ENCODE assay signal across 28 mouse cellular contexts in genomic region chr6:128535250-128535649, GRCm38 (mm10). TPM values are rescaled to one million over a fixed set of nuclear protein-coding genes. Genes with fewer than 3 reads are reported as not detected.
DNase-seq lines count a peak whose midpoint lies in the region; ATAC-seq and TF ChIP-seq lines count a peak whose summit lies in the region.
"Had no signal": no experiment of that assay in that cellular context is flagged by ENCODE, and none has a peak within 500 bp of the region (broad histone marks: within the 10 kb centered on the region; RNA-seq: fewer than 3 reads in every experiment).

No protein-coding gene starts in this region.

- H3K36me3 ChIP-seq in kidney, embryonic 14.5 days (ENCODE audit: control insufficient read depth, insufficient read depth, low read length): no peaks in the 10 kb centered on the region
- no peaks in the 10 kb centered on the region for H3K36me3 ChIP-seq in liver, embryonic 16.5 days (ENCODE audit: control insufficient read depth, insufficient read depth)
- no peaks in the 10 kb centered on the region for H3K36me3 ChIP-seq in liver, embryonic 11.5 days (ENCODE audit: control insufficient read depth, insufficient read depth, low read length)
- H3K36me3 ChIP-seq in liver, postnatal 0 days (replicated peaks; ENCODE audit: insufficient read depth, low read length): no peaks in the 10 kb centered on the region
- H3K36me3 ChIP-seq: embryonic facial prominence, embryonic 12.5 days; embryonic facial prominence, embryonic 15.5 days; G1E; hindbrain, embryonic 12.5 days; hindbrain, embryonic 15.5 days had no signal

- 93% methylated on average over 2 of the region's 2 CpGs for WGBS in kidney, embryonic 14.5 days
- 67% methylated on average over 2 of the region's 2 CpGs for WGBS in liver, embryonic 16.5 days (ENCODE audit: insufficient replicate concordance)
- 93% methylated on average over 2 of the region's 2 CpGs for WGBS in liver, embryonic 11.5 days
- 69% methylated on average over 2 of the region's 2 CpGs for WGBS in liver, postnatal 0 days (ENCODE audit: insufficient replicate concordance)

- no peak overlapping the region for H3K9ac ChIP-seq in kidney, embryonic 14.5 days (ENCODE audit: low read depth, low read length)
- no peak overlapping the region for H3K9ac ChIP-seq in liver, embryonic 16.5 days (ENCODE audit: low read depth, low read length)
- no peak overlapping the region for H3K9ac ChIP-seq in liver, embryonic 11.5 days (ENCODE audit: low read depth, low read length)
- no peak overlapping the region for H3K9ac ChIP-seq in liver, postnatal 0 days (replicated peaks)
- H3K9ac ChIP-seq: embryonic facial prominence, embryonic 12.5 days; embryonic facial prominence, embryonic 15.5 days; forebrain, postnatal 0 days; hindbrain, embryonic 12.5 days; hindbrain, embryonic 15.5 days had no signal

- no peak for TF ChIP-seq CTCF in liver, postnatal 0 days (IDR thresholded peaks at IDR 0.05; ENCODE audit: low read depth)

- no peaks in the 10 kb centered on the region for H3K27me3 ChIP-seq in kidney, embryonic 14.5 days (ENCODE audit: control insufficient read depth, insufficient read depth, low read length)
- H3K27me3 ChIP-seq in liver, embryonic 16.5 days (ENCODE audit: control insufficient read depth, insufficient read depth, low read depth, low read length): no peaks in the 10 kb centered on the region
- no peaks in the 10 kb centered on the region for H3K27me3 ChIP-seq in liver, embryonic 11.5 days (replicated peaks; ENCODE audit: control insufficient read depth, insufficient read depth, low read length)
- no peaks in the 10 kb centered on the region for H3K27me3 ChIP-seq in liver, postnatal 0 days (ENCODE audit: insufficient read depth, low read length)
- H3K27me3 ChIP-seq: CH12.LX; embryonic facial prominence, embryonic 12.5 days; embryonic facial prominence, embryonic 15.5 days; hindbrain, embryonic 12.5 days; hindbrain, embryonic 15.5 days had no signal

- ATAC-seq in kidney, embryonic 14.5 days (ENCODE audit: low FRiP score, low TSS enrichment): no peak
- 0 out of 2 replicates have a peak, but pooled peaks have one; percentile 25 for ATAC-seq in liver, embryonic 16.5 days (ENCODE audit: low read depth)
- no peak for ATAC-seq in liver, embryonic 11.5 days (replicated peaks; ENCODE audit: low FRiP score)
- no peak for ATAC-seq in liver, postnatal 0 days
- ATAC-seq: forebrain, embryonic 14.5 days; forebrain, postnatal 0 days; Patski had no signal

- no peak overlapping the region for H3K4me2 ChIP-seq in kidney, embryonic 14.5 days (replicated peaks; ENCODE audit: low read depth, low read length)
- H3K4me2 ChIP-seq in liver, embryonic 16.5 days (ENCODE audit: low read depth, low read length): no peak overlapping the region
- H3K4me2 ChIP-seq in liver, embryonic 11.5 days: no peak overlapping the region
- H3K4me2 ChIP-seq in liver, postnatal 0 days (ENCODE audit: low read depth, low read length): no peak overlapping the region
- H3K4me2 ChIP-seq: embryonic facial prominence, embryonic 12.5 days; embryonic facial prominence, embryonic 15.5 days; heart, embryonic 11.5 days; hindbrain, embryonic 12.5 days; hindbrain, embryonic 15.5 days had no signal

- no peak overlapping the region for H3K27ac ChIP-seq in kidney, embryonic 14.5 days (ENCODE audit: low read depth, low read length)
- peak overlapping the region; percentile 64 for H3K27ac ChIP-seq in liver, embryonic 16.5 days (ENCODE audit: low read length)
- no peak overlapping the region for H3K27ac ChIP-seq in liver, embryonic 11.5 days (ENCODE audit: low read depth, low read length)
- H3K27ac ChIP-seq in liver, postnatal 0 days (ENCODE audit: low read depth): 0 out of 2 replicates have a peak overlapping the region, but pooled peaks have one; percentile 48
- H3K27ac ChIP-seq: embryonic facial prominence, embryonic 12.5 days; embryonic facial prominence, embryonic 15.5 days; gastrocnemius, adult 2 months; hindbrain, embryonic 12.5 days; hindbrain, embryonic 15.5 days had no signal

- TF ChIP-seq EP300 in liver, postnatal 0 days (IDR thresholded peaks at IDR 0.05; ENCODE audit: low read depth): no peak

- H3K9me3 ChIP-seq in kidney, embryonic 14.5 days (ENCODE audit: control insufficient read depth, low read length): no peaks in the 10 kb centered on the region
- H3K9me3 ChIP-seq in liver, embryonic 16.5 days (replicated peaks; ENCODE audit: control insufficient read depth, low read length): no peaks in the 10 kb centered on the region
- no peaks in the 10 kb centered on the region for H3K9me3 ChIP-seq in liver, embryonic 11.5 days (ENCODE audit: control insufficient read depth, low read length)
- H3K9me3 ChIP-seq in liver, postnatal 0 days (ENCODE audit: low read length): no peaks in the 10 kb centered on the region
- H3K9me3 ChIP-seq: embryonic facial prominence, embryonic 12.5 days; embryonic facial prominence, embryonic 15.5 days; hindbrain, embryonic 12.5 days; hindbrain, embryonic 15.5 days had no signal

- H3K4me1 ChIP-seq in kidney, embryonic 14.5 days (ENCODE audit: control insufficient read depth, insufficient read depth, low read length): no peaks in the 10 kb centered on the region
- H3K4me1 ChIP-seq in liver, embryonic 16.5 days (ENCODE audit: control insufficient read depth, low read depth, low read length): no peaks in the 10 kb centered on the region; the same call in 1 of the 2 replicates
- H3K4me1 ChIP-seq in liver, embryonic 11.5 days (replicated peaks; ENCODE audit: control insufficient read depth, insufficient read depth, low read length): no peaks in the 10 kb centered on the region
- H3K4me1 ChIP-seq in liver, postnatal 0 days (ENCODE audit: insufficient read depth): no peaks in the 10 kb centered on the region
- H3K4me1 ChIP-seq: embryonic facial prominence, embryonic 12.5 days; embryonic facial prominence, embryonic 15.5 days; hindbrain, embryonic 12.5 days; hindbrain, embryonic 15.5 days had no signal

- no peak overlapping the region for H3K4me3 ChIP-seq in kidney, embryonic 14.5 days (ENCODE audit: low read length)
- no peak overlapping the region for H3K4me3 ChIP-seq in liver, embryonic 16.5 days (ENCODE audit: low read depth, low read length)
- H3K4me3 ChIP-seq in liver, embryonic 11.5 days (ENCODE audit: low read depth, low read length): no peak overlapping the region
- no peak overlapping the region for H3K4me3 ChIP-seq in liver, postnatal 0 days (ENCODE audit: low read depth, low read length)
- H3K4me3 ChIP-seq: embryonic facial prominence, embryonic 12.5 days; embryonic facial prominence, embryonic 15.5 days; gastrocnemius, adult 2 months; hindbrain, embryonic 12.5 days; hindbrain, embryonic 15.5 days had no signal

- DNase-seq in kidney, adult 9 months: peak; percentile 44
- no peak for DNase-seq in liver, embryonic 11.5 days (ENCODE audit: low spot score)
- no peak for DNase-seq in liver, postnatal 0 days
- DNase-seq in retina, embryonic 14.5 days (ENCODE audit: low spot score): no peak
- DNase-seq: adrenal gland, postnatal 10 days; adrenal gland, postnatal 36 days; B cell, adult 2 months; cerebellum, adult 11 months; cerebellum, adult 2 months; cerebellum, adult 9-11 months; cerebellum, postnatal 25 days; forebrain, postnatal 0 days; gastrocnemius, adult 2 months; gastrocnemius, postnatal 14 days; heart, adult 11 months had no signal

RNA-seq across cellular contexts. Expression of gene Pzp, which starts 8.7 kb away (rescaled TPM):
- 0.07 and 1.0 TPM in 2 replicates for polyA plus RNA-seq in kidney, embryonic 14.5 days (2014; fragmentation: Nextera tagmentation; extraction: Ambion mirVana)
- polyA plus RNA-seq in liver, embryonic 16.5 days (2015; fragmentation: Nextera tagmentation; extraction: Ambion mirVana): 674 and 844 TPM in 2 replicates
- polyA plus RNA-seq in liver, embryonic 11.5 days (2014; fragmentation: Nextera tagmentation; extraction: Ambion mirVana): 17.8 and 19.8 TPM in 2 replicates
- polyA plus RNA-seq in liver, postnatal 0 days (2015; fragmentation: Nextera tagmentation; extraction: Ambion mirVana): 1,244 and 1,400 TPM in 2 replicates
- polyA plus RNA-seq: cerebellum, adult 2 months; embryonic facial prominence, embryonic 12.5 days; forebrain, embryonic 14.5 days; forebrain, postnatal 0 days; frontal cortex, adult 2 months; G1E; hindbrain, embryonic 12.5 days had no signal

RNA-seq across cellular contexts. Expression of gene A2ml1, which starts 46.2 kb away (rescaled TPM):
- polyA plus RNA-seq in kidney, embryonic 14.5 days (2014; fragmentation: Nextera tagmentation; extraction: Ambion mirVana): 0.26 and 0.30 TPM in 2 replicates
- 47.2 and 49.7 TPM in 2 replicates for polyA plus RNA-seq in liver, embryonic 16.5 days (2015; fragmentation: Nextera tagmentation; extraction: Ambion mirVana)
- polyA plus RNA-seq in liver, embryonic 11.5 days (2014; fragmentation: Nextera tagmentation; extraction: Ambion mirVana): 0.45 and 1.3 TPM in 2 replicates
- 29.7 and 30.6 TPM in 2 replicates for polyA plus RNA-seq in liver, postnatal 0 days (2015; fragmentation: Nextera tagmentation; extraction: Ambion mirVana)
- polyA plus RNA-seq: forebrain, embryonic 11.5 days; G1E; heart, embryonic 11.5 days; hindbrain, embryonic 12.5 days had no signal

Comparison
In these comparisons a context has a peak if more than half of its experiments do, and no peak if none do; other contexts are left out.
1. H3K27ac ChIP-seq: peak in liver, embryonic 16.5 days (single experiment) and liver, postnatal 0 days (single experiment); none in kidney, embryonic 14.5 days (single experiment) and liver, embryonic 11.5 days (single experiment).
2. RNA of gene Pzp, which starts 8.7 kb away (polyA plus RNA-seq): 1,244 to 1,400 TPM in liver, postnatal 0 days and 674 to 844 TPM in liver, embryonic 16.5 days; 17.8 to 19.8 TPM in liver, embryonic 11.5 days and 0.07 to 1.0 TPM in kidney, embryonic 14.5 days; every median in the first group is over 10 times any median in the second.
3. RNA of gene A2ml1, which starts 46.2 kb away (polyA plus RNA-seq): 47.2 to 49.7 TPM in liver, embryonic 16.5 days and 29.7 to 30.6 TPM in liver, postnatal 0 days; 0.45 to 1.3 TPM in liver, embryonic 11.5 days and 0.26 to 0.30 TPM in kidney, embryonic 14.5 days; every median in the first group is over 10 times any median in the second.